Mouse (Mus musculus): ENCODE data around the gene Hist1h2bq.

DNA sequence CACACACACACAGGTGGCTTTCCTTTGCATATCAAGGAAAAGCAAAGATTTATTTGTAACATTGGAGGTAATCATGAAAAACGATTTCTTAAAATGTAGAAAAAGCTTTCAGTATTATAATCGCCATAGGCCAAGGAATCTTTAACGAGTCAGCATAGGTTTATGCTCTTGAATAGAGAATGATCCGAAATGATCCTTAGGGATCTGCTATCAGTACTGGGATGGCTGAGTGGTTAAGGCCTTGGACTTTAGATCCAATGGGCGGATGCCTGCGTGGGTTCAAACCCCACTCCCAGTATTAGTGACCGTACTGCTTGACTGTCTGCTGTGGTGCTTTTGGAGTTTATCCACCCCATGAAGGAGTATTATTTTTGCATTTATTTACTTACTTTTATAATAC, 14.4 kb downstream of the Hist1h2bq start:
- TF ChIP-seq CTCF (IDR thresholded peaks at IDR 0.05; ENCODE audit: control insufficient read depth, insufficient read depth, insufficient read length) (no peak), MAX (IDR thresholded peaks at IDR 0.05) (no peak)

Data from C2C12 (cell line).